Mouse (Mus musculus) NIH3T3 (cell line): ENCODE data around the gene Gsta1.
"Not testable (repeated sequence)": the region's sequence is repeated elsewhere in the genome, so short reads cannot be mapped to it uniquely, and the experiment has no call there.

Experiments used
- DNase-seq: peaks from one replicate; pipeline ENCODE4 v3.0.0-alpha.2; 2012; ENCODE audit warnings: low read depth

Gsta1 gene

GRCm38 (mm10) chr9:78230461-78230860 is at the start of gene Gsta1:
Gene Gsta1, plus strand, starts transcription at chr9:78230656.
- DNase-seq, result not testable (repeated sequence)

GRCm38 (mm10) chr9:78182474-78182873 is 48.0 kb upstream of the Gsta1 start, which contains the start of gene Gsta4:
Gene Gsta4, plus strand, starts transcription at chr9:78182774.
- not testable (repeated sequence) for DNase-seq

GRCm38 (mm10) chr9:78185686-78186085 is 44.8 kb upstream of the Gsta1 start:
- DNase-seq, result peak; percentile 77

- DNase-seq, result no peak
Measured at GRCm38 (mm10) chr9:78188910-78189309, 41.5 kb upstream of the Gsta1 start.

GRCm38 (mm10) chr9:78190651-78191634 is 39.5 kb upstream of the Gsta1 start:
- peak; percentile 75 for DNase-seq

GRCm38 (mm10) chr9:78191736-78192135 is 38.7 kb upstream of the Gsta1 start:
- peak; percentile 86 for DNase-seq

- peak; percentile 80 for DNase-seq
Measured at GRCm38 (mm10) chr9:78193902-78194597, 36.4 kb upstream of the Gsta1 start.

GRCm38 (mm10) chr9:78195034-78195433 is 35.4 kb upstream of the Gsta1 start:
- no peak for DNase-seq

- no peak for DNase-seq
Measured at GRCm38 (mm10) chr9:78197801-78198200, 32.7 kb upstream of the Gsta1 start.

- no peak for DNase-seq
Measured at GRCm38 (mm10) chr9:78204194-78204593, 26.3 kb upstream of the Gsta1 start.

GRCm38 (mm10) chr9:78208956-78209355 is 21.5 kb upstream of the Gsta1 start:
- no peak for DNase-seq

GRCm38 (mm10) chr9:78210079-78210478 is 20.4 kb upstream of the Gsta1 start:
- DNase-seq, result no peak

GRCm38 (mm10) chr9:78210821-78211220 is 19.6 kb upstream of the Gsta1 start:
- no peak for DNase-seq

GRCm38 (mm10) chr9:78211521-78211920 is 18.9 kb upstream of the Gsta1 start:
- DNase-seq, result no peak

GRCm38 (mm10) chr9:78212341-78213049 is 18.0 kb upstream of the Gsta1 start:
- DNase-seq, result peak; percentile 14

GRCm38 (mm10) chr9:78217074-78217473 is 13.4 kb upstream of the Gsta1 start:
- no peak for DNase-seq

GRCm38 (mm10) chr9:78222616-78223015 is 7.8 kb upstream of the Gsta1 start:
- DNase-seq, result no peak

GRCm38 (mm10) chr9:78223221-78223902 is 7.1 kb upstream of the Gsta1 start:
- no peak for DNase-seq

- no peak for DNase-seq
Measured at GRCm38 (mm10) chr9:78224418-78224817, 6.0 kb upstream of the Gsta1 start.

GRCm38 (mm10) chr9:78225304-78225703 is 5.2 kb upstream of the Gsta1 start:
- DNase-seq, result no peak

- DNase-seq, result no peak
Measured at GRCm38 (mm10) chr9:78228122-78228521, 2.3 kb upstream of the Gsta1 start.

GRCm38 (mm10) chr9:78229658-78230057 is 798 bp upstream of the Gsta1 start:
- not testable (repeated sequence) for DNase-seq
